Mouse (Mus musculus): ENCODE measurements around the gene Ppp1r21. TPM values are rescaled to one million over a fixed set of nuclear protein-coding genes. Genes with fewer than 3 reads are reported as not detected.

Gene Ppp1r21
- polyA plus RNA-seq, 1 experiment from 2014 or later: 47.2 TPM

DNA sequence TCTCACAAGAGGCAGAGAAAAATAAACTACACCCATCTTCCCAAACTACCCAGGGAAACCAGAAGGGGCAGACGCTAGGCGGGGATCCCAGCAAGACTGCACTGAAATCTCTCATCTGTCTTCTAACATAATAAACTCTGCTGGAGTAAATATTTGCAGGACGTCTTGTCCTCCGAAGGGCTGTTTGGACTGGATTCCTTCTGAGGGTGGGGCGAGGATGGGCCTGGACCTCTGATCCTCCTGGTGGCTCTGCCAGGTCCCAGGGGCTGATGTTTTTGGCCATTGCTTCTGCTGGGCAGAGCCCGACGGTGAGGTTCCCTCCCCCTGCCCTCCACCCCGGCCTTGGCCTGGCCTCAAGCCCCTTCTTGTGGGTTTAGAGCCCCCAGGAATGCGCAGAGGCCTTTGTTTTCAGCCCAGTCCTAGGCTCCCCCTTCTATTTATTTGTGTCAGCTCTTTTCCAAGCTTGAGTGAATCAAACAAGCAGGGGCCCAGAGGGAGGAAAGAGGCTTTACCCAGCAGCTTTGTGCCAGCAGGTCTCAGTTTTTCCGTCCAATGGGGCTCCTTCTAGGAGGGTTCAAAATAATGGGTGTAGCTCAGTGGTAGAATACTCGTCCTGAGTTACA, 100.1 kb downstream of the Ppp1r21 start:
- H3K27ac ChIP-seq (replicated peaks; ENCODE audit: low read depth, low read length): peak overlapping the region; percentile 64
- no peaks in the 10 kb centered on the region for H3K27me3 ChIP-seq (ENCODE audit: control insufficient read depth, insufficient read depth, low read length)
- no peak overlapping the region for H3K9ac ChIP-seq (replicated peaks; ENCODE audit: low read length)
- ATAC-seq (ENCODE audit: low FRiP score, low TSS enrichment): peak; percentile 63
- DNase-seq: peak; percentile 52
- H3K4me3 ChIP-seq (replicated peaks; ENCODE audit: low read depth, low read length): no peak overlapping the region
- H3K36me3 ChIP-seq (ENCODE audit: control insufficient read depth, insufficient read depth, low read length): no peaks in the 10 kb centered on the region
- peaks cover 14% of the 10 kb centered on the region for H3K4me1 ChIP-seq (ENCODE audit: control insufficient read depth, insufficient read depth, low read length)
- H3K4me2 ChIP-seq (ENCODE audit: low read length): no peak overlapping the region
- WGBS: 11% methylated on average over 11 of the region's 11 CpGs
- H3K9me3 ChIP-seq (ENCODE audit: control insufficient read depth, low read length): no peaks in the 10 kb centered on the region

DNA sequence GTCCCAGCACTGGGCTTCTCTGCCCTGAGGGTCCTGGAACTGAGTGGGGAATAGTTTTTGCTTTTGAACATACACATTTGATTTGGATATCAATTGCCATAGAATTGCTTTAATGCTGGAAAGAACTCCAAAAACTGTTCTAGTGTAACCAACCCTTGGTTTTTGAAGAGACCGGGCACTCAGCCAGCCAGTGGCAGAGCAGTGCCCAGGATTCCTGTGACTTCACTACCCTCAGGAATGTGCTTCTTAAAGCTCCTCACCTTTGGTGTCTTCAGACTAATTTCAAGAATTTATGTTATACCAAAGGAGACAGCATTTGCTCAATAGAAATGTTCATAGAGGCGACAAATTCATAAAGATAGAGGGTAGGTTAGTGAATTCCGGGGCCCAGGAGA, 100.6 kb downstream of the Ppp1r21 start:
- H3K4me1 ChIP-seq (ENCODE audit: control insufficient read depth, insufficient read depth, low read length): peaks cover 14% of the 10 kb centered on the region
- H3K27ac ChIP-seq (replicated peaks; ENCODE audit: low read depth, low read length): peak overlapping the region; percentile 64
- H3K9me3 ChIP-seq (ENCODE audit: control insufficient read depth, low read length): no peaks in the 10 kb centered on the region
- no peak overlapping the region for H3K4me2 ChIP-seq (ENCODE audit: low read length)
- no peaks in the 10 kb centered on the region for H3K36me3 ChIP-seq (ENCODE audit: control insufficient read depth, insufficient read depth, low read length)
- H3K4me3 ChIP-seq (replicated peaks; ENCODE audit: low read depth, low read length): no peak overlapping the region
- ATAC-seq (ENCODE audit: low FRiP score, low TSS enrichment): no peak
- no peak overlapping the region for H3K9ac ChIP-seq (replicated peaks; ENCODE audit: low read length)
- DNase-seq: peak; percentile 39
- 68% methylated on average over 3 of the region's 3 CpGs for WGBS
- no peaks in the 10 kb centered on the region for H3K27me3 ChIP-seq (ENCODE audit: control insufficient read depth, insufficient read depth, low read length)

DNA sequence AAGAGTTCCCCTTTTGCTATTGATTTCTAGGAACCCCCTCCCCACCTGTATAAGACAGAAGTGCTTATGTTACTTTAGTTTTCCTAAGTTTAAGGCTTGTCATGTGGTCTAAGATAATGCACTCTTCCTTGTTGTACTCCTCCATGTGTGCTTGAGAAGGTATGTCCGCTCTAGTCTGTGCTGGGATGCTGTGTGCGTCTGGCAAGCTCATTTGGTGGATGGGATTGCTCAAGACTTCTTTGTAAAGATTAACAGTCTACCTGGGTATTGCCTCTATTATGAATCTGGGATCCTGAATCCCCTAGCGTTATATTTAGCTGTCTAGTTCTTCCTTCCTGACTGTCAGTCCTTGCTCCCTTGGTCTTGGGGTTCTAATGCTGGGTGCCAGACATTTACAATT, 102.7 kb downstream of the Ppp1r21 start:
- H3K27me3 ChIP-seq (ENCODE audit: control insufficient read depth, insufficient read depth, low read length): no peaks in the 10 kb centered on the region
- H3K27ac ChIP-seq (replicated peaks; ENCODE audit: low read depth, low read length): no peak overlapping the region
- H3K36me3 ChIP-seq (ENCODE audit: control insufficient read depth, insufficient read depth, low read length): no peaks in the 10 kb centered on the region
- no peak overlapping the region for H3K9ac ChIP-seq (replicated peaks; ENCODE audit: low read length)
- no peak for DNase-seq
- peaks cover 14% of the 10 kb centered on the region for H3K4me1 ChIP-seq (ENCODE audit: control insufficient read depth, insufficient read depth, low read length)
- ATAC-seq (ENCODE audit: low FRiP score, low TSS enrichment): no peak
- H3K4me2 ChIP-seq (ENCODE audit: low read length): no peak overlapping the region
- no peak overlapping the region for H3K4me3 ChIP-seq (replicated peaks; ENCODE audit: low read depth, low read length)
- WGBS: 94% methylated on average over 3 of the region's 3 CpGs
- no peaks in the 10 kb centered on the region for H3K9me3 ChIP-seq (ENCODE audit: control insufficient read depth, low read length)

DNA sequence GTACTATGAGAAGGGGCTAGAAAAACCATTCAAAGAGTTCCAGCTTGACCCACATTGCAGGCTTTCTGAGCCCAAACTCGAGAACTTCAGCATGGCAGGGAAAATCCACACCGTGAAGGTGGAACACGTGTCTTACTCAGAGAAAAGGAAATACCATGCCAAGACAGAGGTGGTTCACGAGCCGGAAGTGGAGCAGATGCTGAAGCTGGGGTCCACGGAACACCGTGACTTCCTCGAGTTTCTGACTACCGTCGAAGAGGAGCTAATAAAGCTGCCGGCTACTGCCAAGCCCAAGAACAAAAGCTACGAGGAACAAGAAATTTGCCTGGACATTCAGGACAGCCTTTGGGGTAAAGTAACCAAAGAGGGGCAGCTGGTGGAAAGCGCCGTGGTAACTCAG, 106.2 kb downstream of the Ppp1r21 start:
- Histone ChIP-seq H3K4me2 (ENCODE audit: low read length) (no peak overlapping the region), H3K4me1 (ENCODE audit: control insufficient read depth, insufficient read depth, low read length) (no peaks in the 10 kb centered on the region), H3K9me3 (ENCODE audit: control insufficient read depth, low read length) (no peaks in the 10 kb centered on the region), H3K4me3 (replicated peaks; ENCODE audit: low read depth, low read length) (no peak overlapping the region), H3K9ac (replicated peaks; ENCODE audit: low read length) (no peak overlapping the region), H3K27ac (replicated peaks; ENCODE audit: low read depth, low read length) (no peak overlapping the region), H3K27me3 (ENCODE audit: control insufficient read depth, insufficient read depth, low read length) (no peaks in the 10 kb centered on the region), H3K36me3 (ENCODE audit: control insufficient read depth, insufficient read depth, low read length) (no peaks in the 10 kb centered on the region)
- 86% methylated on average over 14 of the region's 14 CpGs for WGBS
- ATAC-seq (ENCODE audit: low FRiP score, low TSS enrichment): no peak
- DNase-seq: no peak

DNA sequence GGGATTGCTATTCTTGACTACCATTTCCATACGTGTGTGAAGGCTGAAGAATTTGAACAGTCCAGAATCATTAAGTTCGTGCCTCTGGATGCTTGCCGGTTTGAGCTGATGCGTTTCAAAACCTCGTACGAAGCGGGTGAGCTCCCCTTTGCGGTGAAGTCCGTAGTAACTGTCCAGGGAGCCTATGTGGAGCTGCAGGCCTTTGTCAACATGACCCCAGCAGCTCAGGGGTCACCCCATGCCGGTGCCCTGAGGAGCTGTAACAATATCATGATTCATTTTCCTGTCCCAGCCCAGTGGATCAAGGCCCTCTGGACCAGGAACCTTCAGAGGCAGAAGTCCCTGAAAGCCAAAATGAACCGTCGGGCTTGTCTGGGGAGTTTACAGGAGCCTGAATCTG, 106.7 kb downstream of the Ppp1r21 start:
- Histone ChIP-seq H3K9ac (replicated peaks; ENCODE audit: low read length) (no peak overlapping the region), H3K4me3 (replicated peaks; ENCODE audit: low read depth, low read length) (no peak overlapping the region), H3K27me3 (ENCODE audit: control insufficient read depth, insufficient read depth, low read length) (no peaks in the 10 kb centered on the region), H3K4me1 (ENCODE audit: control insufficient read depth, insufficient read depth, low read length) (no peaks in the 10 kb centered on the region), H3K36me3 (ENCODE audit: control insufficient read depth, insufficient read depth, low read length) (no peaks in the 10 kb centered on the region), H3K4me2 (ENCODE audit: low read length) (no peak overlapping the region), H3K27ac (replicated peaks; ENCODE audit: low read depth, low read length) (no peak overlapping the region), H3K9me3 (ENCODE audit: control insufficient read depth, low read length) (no peaks in the 10 kb centered on the region)
- DNase-seq: peak; percentile 22
- WGBS: 51% methylated on average over 12 of the region's 12 CpGs
- ATAC-seq (ENCODE audit: low FRiP score, low TSS enrichment): no peak

Other genes starting within 250 kb of the Ppp1r21 start
- 7.7 and 9.8 TPM in 2 replicates for gene Foxn2, start 89.4 kb upstream of the Ppp1r21 start, polyA plus RNA-seq (2014; fragmentation: Nextera tagmentation; extraction: Ambion mirVana)
- 1.3 and 1.4 TPM in 2 replicates for gene Ston1, start 67.6 kb downstream of the Ppp1r21 start, polyA plus RNA-seq (2014; fragmentation: Nextera tagmentation; extraction: Ambion mirVana)
- 0.22 TPM in 1 of 2 replicates, not detected in the other for gene Gtf2a1l, start 138.5 kb downstream of the Ppp1r21 start, polyA plus RNA-seq (2014; fragmentation: Nextera tagmentation; extraction: Ambion mirVana)

Measured in midbrain, embryonic 14.5 days (tissue).